Mouse (Mus musculus): ENCODE measurements around the gene Rnf41.

DNA sequence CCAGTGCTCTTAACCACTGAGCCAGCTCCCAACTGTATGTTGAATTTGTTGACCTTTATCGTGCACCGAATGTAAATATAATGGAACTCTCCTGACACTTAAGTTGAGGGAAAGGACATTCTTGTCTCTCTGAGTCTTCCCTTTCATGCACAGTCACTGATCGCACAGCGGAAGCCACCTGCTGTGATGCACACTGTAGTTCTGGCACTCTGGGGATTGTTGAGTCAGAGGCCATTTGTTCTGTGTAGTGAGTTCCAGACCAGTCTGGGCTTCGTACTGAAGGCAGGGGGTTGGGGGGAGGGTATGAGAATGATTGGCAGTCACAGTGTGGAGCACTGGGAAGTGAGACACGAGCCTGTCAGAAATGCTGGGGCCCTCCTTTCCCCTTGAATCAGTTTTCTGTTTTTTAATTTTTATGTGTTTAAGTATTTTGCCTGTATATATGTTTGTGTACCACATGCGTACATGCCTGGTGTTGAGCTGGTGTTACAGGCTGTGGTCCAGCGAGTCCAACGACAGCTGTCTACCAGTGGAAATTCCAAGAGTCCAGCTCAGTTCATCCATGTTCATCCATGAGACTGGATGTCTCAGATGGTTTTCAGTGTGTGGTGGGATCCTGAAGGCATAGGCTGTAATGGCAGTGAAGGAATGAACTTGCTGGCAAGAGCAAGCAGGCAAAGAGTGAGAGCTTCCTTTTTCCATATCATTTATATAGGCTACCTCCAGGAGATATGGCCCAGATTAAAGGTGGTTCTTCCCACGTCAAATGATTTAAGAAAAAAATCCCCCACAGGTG is 30.1 kb downstream of the Rnf41 start:
- TF ChIP-seq EP300 (IDR thresholded peaks at IDR 0.05; ENCODE audit: low read depth) (no peak), CTCF (IDR thresholded peaks at IDR 0.05; ENCODE audit: low read depth) (no peak)
